Mouse (Mus musculus): ENCODE measurements at regions not wholly inside any gene's neighbourhood (a gene's known extent, or its start where the extent isn't known, plus 50 kb on each side); places are given as distances from the start of the nearest gene placed in this dataset.

DNA sequence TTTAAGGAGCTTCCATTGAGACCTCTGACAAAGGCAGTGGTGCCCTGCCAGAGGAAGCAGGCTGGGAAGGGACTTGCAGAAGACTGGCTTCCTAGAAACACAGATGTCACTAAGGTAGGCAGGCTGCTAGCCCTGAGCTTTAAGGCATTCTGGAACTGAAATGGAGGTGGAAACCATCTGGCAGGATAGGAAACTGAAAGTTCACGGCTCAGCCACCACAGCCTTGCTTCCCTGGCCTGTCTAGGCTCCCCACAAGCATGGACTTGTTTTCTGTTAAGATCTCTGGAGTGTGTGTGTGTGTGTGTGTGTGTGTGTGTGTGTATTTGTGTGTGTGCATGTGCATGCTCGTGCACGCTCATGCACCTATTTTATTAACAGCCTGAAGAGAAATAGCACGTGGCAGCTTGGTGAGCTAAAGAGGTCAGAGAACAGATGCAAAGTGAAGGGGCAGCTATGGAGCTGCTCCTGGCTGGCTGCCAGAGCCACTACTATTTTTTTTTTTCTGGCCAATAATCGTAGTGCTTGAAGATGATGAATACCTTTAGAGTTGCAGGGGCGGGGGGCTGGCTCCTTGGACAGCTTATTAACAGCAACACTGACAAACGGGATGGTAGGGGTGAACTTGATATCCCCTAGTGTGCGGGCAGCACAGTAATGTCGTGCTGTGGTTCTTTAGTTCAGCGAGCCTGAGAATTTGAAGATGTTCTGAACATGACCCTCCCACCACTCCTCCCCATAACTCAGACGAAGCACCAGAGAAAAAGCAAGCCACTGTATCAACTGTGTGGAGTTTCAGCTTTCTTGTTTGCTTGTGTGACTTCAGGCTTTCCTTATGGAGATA lies 99.6 kb upstream of the Sesn3 start:
- peak; percentile 62 for DNase-seq (ENCODE audit: low spot score)

DNA sequence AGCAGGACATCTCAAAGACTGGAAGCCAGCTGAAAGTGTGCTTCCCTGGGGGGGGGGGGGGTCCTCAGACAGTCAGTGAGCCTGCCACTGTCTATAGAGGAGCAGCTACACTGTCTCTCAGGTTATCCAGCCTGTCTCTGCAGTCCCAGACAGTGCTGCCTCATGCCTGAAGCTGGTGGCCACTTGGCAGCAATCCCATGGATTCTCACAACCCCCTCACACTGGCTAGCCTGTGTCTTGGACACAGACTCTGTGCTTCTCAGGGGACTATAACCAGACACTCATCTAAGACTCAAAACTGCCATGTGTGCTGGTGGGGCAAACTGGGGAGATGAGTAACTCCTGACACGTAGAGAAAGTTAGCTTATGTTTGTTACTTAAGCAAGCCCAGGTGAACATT lies 95.1 kb upstream of the Sesn3 start:
- DNase-seq (ENCODE audit: low spot score), result no peak

DNA sequence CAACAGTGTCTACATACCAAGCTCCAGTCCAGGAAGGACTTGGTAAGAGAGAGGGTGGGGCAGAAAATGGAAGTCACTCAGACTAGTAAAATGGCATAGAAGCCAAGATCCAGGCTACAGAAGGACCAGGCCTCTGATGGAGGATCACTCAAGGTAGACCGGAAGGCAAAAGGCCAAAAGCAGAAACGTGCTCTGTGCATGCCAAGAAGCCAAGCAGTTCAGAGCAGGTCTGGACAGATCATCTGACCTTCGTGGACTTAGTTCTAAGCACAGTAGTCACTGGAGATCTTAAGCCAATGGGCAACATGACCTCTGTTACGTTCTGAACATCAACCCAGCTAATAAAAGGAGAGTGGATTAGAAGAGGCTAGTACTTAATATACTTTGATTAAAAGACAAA lies 90.6 kb upstream of the Sesn3 start:
- no peak for DNase-seq (ENCODE audit: low spot score)

DNA sequence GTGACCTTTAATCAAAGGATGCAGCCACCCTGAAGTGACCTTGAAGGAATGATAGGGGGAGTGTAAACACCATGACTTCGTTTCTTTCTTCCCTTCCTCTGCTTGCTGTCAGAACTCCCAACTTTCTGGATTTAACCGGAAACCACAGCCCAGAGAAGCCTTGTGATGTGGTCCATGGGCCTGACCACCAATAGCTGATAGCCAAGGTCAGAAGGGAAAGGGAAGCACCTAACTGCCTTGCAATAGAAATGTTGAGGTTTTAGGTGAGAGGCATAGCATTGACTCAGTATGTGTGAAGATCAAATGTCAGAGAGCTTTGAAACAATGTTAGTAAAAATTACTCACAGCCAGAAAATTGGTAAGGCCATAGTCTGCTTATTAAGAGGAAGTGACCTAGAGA lies 89.2 kb upstream of the Sesn3 start:
- DNase-seq (ENCODE audit: low spot score), result no peak

DNA sequence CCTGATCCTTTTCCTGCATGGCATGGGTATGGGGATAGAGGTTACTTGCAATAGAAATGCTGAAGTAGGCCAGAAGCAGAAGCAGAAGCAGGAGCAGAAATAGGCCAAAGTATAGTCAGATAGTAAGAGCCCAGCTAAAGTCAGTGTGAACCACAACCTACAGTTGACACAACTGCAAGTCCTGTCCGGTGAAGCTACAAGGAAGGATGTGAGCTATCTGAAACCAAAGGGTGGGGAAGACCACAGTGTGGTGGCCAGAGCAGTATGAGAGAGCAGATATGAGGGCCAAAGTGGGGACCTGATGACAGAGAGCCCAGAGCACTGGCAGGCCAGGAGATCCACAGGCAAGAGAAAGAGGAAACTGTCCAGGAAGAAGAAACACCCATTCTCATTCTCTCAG lies 87.1 kb upstream of the Sesn3 start:
- DNase-seq (ENCODE audit: low spot score), result no peak

DNA sequence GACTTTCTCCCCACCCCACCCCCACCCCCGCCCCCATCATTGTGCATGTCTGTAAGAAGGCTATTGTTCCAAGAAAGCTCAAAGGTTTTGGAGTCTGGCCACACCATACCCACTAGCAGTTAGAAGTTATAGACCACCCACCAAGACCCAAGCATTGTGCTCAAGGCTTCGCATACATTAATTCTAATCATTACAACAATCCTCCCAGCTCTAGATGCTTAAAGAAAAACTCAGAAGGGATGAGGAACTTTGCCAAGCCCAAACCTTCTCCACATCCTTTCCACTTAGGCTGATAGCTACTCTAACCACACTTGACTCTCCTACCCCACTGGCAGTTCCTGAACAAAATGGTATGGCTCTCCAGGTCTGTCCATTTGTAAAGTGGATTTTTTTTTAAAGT lies 86.4 kb upstream of the Sesn3 start:
- no peak for DNase-seq (ENCODE audit: low spot score)

DNA sequence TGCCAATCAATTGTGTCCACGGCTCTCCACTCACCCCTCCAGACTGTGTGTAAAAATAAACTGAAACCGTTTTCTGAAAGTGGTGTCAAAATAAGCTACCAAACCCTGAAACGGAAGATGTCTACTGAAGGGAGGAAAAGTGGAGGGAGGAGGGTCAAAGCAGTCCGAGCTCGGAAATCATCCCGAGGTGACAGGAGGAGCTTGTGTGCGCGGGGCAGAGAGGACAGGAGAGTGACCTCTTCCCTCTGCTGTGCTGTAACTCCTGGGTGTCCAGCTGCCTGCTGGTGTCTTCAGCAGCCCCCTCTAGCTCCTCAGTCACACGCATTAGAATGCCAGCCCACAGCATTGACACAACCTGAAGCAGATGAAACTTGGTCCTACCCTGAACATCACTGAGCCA lies 84.2 kb upstream of the Sesn3 start:
- no peak for DNase-seq (ENCODE audit: low spot score)

DNA sequence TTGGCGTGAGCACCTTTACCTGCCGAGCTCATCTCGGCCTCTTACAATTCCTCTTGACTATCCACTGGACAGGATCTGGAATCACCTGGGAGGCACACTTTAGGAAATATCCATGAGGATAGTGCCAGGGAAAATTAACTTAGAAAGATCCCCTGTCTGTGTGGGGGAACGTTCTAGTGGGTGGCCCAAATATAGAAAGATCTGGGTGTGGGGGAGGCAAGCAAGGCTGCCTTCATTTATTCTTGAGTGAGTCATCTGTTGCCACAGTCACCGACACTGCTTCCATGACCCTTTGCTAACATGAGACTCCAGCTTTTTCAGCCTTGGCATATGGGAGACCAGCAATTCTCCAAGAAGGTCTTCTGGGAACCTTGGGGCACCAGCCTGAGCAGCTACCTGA lies 80.1 kb upstream of the Sesn3 start:
- no peak for DNase-seq (ENCODE audit: low spot score)

DNA sequence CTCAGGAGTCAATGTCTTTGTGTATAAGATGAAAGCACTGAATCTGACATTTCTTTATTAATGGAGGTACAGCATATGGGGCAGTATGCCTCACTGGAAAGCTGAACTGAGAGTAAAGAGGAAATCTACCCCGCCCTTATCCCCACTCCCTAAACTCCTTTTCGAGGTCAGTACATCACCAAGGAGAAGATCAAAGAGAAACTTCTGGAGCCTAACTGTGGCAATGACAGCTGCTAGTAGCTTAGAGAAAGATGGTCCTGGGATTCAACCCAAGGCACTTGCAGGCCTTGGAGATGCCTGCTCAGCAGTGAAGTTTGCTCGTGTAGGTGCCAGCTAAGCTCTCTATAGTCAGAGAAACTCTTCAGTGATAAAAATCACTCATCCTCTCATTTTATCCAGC lies 75.8 kb upstream of the Sesn3 start:
- no peak for DNase-seq (ENCODE audit: low spot score)

DNA sequence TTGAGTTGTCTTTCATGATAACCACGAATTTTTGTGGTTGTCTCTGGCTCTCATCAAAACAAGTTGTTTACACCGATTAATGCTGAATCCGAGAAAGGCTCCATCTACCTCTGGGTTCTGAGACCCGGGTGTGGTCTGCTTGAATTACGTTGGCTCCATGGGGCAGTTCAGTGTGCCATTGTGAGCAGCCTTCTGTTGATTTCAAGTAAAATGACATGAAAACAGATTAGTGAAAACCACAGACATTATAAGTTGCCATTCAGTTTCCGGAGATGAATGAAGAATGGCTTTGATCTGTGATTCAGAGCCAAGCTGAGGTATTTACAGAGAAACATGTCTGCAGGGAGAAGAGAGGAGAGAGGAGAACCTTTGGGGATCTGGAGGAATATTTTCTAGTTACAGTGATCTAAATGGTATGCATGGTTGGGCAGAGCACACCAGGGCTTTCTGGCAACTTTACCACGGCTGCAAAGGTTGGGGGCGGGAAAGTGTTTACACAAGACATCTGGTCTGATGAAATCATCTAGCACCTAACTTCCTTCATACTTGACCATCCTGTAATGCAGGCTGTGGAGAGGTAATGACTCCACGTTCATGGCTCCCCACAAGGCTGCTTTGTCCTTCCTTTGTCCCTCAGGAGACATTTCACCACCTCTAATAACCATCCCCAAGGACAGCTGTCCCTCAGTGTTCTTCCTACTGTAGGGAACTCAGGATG lies 74.7 kb upstream of the Sesn3 start:
- DNase-seq (ENCODE audit: low spot score), result no peak

DNA sequence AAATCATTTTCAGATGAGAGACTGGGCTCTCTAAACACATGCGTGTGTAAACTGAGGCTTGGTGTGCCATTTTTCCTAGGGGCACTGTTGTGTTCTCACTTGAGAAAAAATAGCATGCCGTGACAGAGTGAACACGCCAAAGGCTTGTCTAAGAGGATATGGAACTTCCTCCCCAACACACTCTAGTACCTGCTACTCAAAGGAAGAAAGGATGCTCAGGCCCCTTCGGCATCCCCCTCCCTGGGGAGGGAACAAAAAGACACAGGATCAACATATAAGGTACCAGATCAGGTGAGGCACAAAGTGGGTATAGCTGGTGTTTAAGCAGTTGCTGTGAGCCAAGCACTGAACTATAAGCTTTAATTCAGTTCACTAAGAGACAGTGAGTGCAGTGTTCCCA lies 74.0 kb upstream of the Sesn3 start:
- DNase-seq (ENCODE audit: low spot score), result no peak

DNA sequence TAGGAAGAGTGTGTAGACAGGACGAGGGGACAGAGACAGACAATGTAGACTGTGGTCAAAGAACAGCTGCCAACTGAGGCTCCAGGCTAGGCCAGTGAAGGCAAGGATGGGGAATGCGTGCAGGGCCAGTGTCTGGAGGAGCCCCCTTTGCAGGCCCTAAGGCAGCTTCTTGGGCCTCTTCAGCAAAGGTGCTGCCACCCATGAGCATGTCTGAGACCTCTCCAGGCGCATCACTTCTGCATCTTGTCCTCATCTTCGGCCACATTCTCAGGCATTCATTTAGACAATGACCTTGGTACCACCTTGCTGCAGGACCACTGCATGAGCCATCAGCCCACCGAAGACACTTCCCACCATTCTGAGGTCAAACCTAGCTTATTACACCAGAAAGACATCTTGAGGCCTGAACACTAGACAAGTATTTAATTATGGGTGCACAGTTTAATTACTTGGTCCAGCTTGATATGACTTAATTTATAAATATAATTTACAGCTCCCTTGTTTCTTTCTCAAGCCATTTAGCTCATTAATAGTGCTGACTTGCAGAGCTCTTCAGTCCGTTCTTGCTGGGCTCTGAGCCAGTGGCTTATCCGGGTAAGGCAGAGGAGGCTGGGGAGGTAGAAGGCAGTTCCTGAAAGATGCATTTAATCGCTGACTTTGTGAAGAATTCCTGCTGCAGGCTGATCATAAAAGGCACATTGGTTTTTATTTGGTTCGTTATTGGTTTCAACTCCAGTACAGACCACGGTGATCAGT lies 72.1 kb upstream of the Sesn3 start:
- DNase-seq (ENCODE audit: low spot score), result no peak

DNA sequence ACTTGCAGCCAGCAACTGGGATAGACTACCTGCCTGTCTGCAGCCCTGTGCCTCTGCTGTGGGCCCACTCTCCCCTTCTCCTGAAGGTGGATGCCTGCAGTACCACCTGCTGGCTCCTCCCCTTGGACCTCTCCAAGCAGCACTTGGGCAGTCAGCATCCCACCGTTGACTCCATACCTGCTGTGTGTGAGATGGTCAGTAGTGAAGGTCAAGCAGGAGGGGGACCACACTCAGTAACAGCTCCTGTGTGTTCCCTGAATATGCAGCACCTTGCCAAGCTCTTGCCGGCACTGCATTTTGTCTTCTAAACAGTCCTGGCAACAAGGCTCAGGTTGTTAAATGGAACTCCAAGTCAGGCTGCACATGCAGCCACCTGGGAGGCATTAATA lies 71.6 kb upstream of the Sesn3 start:
- DNase-seq (ENCODE audit: low spot score), result no peak

DNA sequence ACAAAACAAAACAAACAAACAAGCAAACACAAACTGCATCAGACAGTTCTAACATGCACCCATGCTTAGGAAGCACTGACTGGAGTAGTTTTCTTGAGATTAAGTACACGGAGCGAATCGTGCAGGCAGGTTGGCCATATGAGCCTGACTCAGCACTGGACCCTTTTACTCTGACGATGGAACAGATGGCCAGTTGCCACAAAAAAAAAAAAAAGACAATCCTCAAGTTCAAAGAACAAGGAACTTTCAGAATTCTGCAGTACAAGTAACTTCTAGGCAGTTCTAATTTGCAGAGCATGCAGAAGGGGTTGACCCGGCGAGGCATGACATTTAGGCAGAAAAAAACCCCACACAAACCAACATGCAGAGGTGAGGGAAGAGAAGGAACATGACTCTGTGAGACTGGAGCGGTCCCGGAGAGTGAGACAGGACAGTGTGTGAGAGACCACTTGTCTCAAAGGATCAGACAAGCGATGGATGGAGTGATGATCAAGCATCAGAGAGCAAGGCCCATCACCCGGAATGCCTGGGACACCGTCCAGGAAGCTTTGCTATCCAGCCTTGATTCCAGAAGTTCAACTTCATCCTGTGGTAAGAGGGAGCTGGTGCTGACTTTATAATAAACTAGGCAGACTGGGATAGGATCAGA lies 71.0 kb upstream of the Sesn3 start:
- no peak for DNase-seq (ENCODE audit: low spot score)

DNA sequence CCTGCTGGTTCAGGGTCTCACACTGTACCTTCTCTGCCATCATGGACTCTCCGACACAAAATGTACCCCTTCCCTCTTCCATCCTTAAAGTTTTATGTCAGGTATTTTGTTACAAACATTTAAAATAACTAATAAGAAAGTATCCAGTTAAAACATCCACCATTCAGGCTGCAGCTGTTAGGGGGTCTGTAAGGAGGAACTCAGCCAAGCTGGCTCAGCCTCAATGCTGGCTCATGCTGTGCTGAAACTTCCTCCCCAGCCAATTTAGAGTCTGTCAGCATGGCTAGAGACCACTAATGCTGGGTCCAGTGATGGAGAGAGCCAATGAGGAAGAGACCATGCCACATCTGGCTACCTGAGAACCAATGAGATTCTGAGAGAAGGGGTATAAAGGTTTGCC lies 70.0 kb upstream of the Sesn3 start:
- DNase-seq (ENCODE audit: low spot score), result no peak

DNA sequence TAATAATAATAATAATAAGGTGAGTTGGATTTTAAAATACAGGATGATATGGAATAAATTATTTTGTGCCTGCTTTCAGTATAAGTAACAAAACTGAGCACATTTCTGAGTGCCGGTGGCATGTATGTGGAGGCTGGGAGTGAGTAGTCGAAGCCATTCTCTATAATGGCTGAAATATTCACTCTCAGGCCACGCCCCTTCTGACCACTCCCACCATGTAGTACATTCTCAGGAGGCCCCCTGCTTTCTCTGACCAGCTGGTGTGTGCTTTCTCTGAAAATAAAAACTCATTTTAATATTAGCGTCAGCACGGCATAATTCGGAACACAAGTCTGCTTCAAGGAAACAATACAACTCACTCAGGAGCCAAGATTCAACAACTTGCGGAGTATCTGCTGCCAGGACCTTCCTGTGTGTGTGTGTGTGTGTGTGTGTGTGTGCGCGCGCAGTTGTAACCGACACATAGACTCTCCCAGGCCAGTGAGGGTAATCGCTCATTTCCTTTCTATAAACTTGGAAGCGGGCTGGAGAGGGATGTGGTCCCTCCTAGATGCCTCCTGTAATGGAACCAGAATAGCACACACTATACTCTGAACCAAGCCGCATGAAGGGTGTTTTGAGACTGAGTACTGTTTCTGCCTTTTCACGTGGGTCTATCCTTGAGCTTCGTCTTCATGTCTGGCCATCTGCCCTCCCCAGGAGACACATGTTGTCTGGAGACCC lies 67.9 kb upstream of the Sesn3 start:
- no peak for DNase-seq (ENCODE audit: low spot score)

DNA sequence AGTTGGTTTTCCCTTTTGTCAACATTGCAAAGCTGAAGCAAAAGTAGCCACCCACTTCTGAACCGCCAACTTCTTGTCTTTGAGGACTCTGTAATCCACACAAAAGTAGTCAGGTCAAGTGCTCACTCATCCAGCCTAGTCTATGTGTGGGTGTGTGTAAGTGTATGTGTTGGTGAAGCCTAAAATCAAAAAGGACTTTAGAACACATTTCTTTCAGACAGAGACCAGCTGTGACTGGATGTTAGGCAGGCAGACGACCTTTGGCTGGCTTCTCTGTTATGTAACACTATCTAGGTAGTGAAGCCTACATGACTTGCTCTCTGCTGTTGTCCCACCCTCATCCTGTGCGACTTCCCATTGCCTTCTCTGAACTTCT lies 67.3 kb upstream of the Sesn3 start:
- DNase-seq (ENCODE audit: low spot score), result no peak

DNA sequence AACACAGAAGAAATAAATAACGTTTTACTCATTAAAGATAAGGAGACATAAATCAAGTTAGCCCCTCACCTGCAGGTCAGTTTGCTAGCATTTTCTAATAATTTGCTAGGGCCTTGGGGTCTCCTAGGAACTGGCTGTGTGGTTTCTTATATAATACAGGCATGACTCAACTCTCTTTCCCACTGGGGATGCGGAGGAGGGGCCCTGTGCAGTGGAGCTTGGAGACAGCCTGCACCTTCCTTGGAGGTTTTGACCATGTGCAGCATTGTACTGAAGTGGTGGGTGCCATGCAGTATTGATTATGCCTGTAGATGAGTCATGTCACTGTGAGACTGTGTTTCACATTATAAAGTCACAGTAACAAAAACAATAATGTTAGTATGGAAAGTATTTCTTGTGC lies 61.6 kb upstream of the Sesn3 start:
- DNase-seq (ENCODE audit: low spot score), result no peak

DNA sequence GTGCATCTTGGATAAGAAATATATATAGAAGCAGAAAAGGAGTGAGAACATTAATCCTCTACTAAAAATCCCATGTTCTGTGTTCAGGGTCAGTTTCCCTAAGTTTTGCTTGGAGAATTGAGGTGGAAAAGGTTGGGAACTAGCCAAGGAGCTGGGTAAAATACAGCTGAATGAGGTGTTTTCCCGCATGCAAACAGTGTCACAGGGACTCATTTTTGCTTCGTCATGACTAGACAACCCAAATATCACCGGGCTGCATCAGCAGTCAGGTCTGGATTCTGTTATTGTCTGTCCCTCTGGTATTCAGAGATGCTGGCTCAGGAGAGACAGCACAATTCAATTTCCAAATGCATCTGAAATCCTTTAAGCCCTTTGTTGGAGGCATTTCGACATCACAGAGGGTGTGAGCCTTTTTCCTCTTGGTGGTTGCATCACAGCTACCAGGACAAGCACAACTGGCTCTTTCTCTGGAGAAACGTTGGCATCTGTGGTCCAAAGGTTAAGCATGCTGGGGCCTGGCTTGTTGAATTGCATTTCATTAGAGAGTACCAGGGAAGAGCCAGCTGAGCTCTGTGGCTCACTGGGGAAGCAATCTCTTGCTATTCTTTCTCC lies 59.6 kb upstream of the Sesn3 start:
- no peak for DNase-seq (ENCODE audit: low spot score)

DNA sequence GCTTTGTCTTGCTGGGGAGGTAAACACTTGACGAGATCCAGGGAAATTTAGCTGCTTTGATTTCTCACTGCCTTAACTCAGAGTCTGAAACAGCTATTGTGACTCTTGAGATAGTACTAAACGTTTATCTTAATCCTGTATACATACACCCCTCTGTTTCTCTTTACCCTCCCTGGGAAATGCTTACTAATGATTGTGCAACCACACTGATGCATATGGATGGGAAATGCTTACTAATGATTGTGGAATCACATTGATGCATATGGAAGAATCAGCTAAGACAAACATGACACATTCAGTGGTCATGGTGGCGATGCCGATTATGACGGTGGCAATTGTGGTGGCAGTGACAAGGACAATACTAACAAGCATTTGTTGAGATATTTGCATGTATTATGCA lies 58.9 kb upstream of the Sesn3 start:
- no peak for DNase-seq (ENCODE audit: low spot score)

DNA sequence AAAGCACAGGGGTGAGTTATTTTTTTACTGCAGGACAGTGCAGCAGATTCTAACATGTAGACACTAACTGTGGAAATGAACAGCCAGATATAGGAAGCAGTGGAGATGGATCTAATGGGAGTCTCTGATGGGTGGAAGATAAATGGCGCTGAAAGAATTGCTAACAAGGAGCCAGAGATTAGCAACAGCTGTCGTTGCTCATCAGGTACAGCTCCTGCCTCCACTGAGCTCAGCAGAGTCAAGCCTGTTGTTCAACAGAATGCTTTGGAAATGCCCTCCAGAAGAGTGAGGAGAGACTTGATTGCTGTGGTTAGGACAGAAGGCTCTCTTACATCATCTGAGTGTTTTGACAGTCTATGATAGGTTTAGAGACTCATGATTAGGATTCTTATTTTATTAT lies 51.9 kb upstream of the Sesn3 start:
- DNase-seq (ENCODE audit: low spot score), result no peak
